Mouse (Mus musculus) kidney, adult 11 months (tissue): Measurements from ENCODE around the gene Egln3.

Experiments used
- DNase-seq: peaks from one replicate; pipeline ENCODE4 v3.0.0; 2022

The Egln3 gene

DNA sequence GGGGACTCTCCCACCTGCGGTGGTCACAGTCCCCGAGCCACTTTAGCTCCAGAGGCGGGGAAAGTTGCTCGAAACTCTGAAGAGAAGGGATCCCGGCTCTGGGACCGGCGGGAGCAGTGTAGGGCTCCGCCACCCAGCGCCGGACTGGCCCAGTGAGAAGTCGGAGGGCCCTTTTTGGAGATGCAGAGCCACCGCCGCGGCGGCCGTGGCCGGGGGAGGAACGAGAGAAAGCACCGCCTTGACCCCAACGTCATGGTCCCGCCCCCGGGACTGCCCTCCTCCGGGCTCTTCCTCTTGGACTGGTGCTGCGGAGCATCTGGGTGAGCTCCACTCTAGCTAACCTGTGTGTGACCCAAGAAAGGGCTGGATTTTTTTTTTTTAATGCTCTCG, at the start of gene Egln3:
Gene Egln3, minus strand, starts transcription at position 205 of the 390 bp plus-strand sequence.
- DNase-seq = peak; percentile 88

DNA sequence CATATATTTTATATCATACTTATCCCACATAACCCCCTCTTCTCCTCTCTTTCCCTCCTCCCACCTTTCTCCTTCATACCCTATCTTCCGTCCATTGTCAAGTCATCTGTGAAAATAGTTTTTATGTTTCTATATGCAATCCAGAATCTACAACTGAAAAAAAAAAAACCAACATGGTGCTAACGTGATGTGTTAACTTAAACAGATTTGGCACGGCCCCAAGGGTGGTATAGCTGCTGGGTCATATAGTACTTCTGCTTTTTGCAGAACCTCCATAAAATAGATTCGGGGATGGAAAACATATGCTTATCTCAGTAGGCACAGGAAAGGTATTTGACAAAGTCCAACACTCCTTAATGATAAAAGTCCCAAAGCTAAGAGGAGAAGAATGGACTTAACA, 49.8 kb upstream of the Egln3 start:
- DNase-seq = no peak

DNA sequence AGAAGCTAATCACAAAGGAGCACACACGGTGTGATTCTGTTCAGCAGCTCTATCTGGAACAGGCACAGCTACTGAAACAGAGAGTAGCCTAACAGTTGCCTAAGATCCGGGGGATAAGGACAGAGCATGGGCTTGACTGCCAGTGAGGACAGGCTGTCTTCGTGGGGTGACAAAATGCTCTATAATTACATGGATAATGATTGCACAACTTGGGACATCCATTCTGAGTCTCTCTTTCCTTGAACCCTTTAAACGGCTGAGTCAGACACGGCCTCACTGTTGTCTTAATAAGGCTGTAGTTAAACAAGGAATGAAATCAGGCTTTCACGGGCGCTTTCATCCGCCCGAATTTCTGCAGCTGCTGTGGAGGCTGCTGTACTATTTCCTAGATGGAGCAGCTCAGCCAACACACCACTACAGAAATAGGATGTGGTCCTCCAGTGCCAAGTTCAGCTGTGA, 48.3 kb upstream of the Egln3 start:
- no peak for DNase-seq

DNA sequence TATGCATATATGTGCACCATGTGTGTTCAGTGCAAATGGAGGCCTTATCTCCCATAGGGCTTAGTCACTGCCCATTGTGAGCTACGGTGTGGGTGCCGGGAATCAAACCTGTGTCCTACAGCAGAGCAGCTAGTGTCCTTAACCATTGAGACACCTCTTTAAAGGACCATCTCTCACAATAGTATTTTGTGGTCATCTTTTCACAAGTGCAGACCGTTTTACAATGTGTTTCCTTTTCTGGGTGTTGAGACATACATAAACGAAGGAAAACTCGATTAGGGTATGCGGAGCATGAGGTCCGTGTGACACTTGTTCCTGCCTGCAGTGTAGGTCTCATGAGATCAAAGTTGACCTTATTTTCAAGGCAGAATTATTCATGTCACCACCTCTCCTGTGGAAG, 44.2 kb upstream of the Egln3 start:
- no peak for DNase-seq

DNA sequence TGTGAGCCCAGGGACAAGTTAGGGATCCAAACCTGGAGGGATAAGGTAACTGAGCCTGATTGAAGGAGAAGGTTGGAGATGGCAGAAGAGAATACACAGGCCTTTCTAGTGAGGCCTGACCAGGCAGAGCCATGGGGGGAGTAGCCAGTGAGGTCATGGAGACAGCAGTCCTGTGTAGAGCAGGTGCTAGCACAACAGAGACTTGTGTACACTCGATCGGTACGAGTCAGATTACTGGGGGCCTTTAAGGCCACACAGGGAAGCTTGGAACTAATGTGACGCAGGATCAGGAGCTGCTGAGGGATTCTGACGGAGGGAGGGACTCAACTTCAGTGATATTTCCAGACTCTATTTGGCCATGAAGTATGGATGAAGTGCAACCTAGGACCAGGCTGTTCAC, 39.5 kb upstream of the Egln3 start:
- DNase-seq = no peak

DNA sequence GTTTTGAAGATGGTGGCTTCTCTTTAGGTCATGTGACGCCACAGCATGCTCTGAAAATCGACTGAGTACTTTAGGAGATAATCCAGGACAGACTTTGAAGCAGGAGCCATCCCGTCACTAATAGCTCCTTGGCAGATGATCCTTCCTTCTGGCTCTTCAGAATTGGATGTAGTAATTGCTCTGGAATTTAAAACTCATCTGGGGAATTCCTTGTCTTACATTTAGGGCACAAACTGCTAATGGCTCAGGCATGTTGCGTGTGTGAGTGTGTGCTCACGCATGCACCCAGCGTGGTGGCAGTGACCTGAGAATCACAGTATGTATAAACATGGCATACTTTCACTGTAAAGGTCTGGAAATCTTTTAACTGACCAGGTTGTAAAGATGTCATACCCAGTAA, 38.3 kb upstream of the Egln3 start:
- DNase-seq = no peak

DNA sequence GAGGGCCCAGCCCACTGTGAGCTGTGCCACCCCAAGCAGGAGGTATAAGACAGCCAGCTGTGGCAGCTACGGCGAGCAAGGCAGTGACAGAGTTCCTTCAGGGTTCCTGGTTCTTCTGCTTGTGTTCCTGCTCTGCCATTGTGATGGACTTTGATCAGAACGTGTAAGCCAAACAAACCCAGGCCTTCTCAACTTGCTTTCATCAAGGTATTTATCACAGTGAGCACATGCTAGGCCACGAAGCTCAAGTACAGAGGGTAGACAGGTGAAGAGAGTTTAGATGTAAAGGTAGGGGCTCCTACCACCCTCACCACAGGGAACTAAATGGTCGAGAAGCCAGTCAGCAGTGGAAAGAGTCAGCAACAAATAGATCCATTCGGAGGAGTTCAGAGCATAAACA, 30.1 kb upstream of the Egln3 start:
- no peak for DNase-seq

DNA sequence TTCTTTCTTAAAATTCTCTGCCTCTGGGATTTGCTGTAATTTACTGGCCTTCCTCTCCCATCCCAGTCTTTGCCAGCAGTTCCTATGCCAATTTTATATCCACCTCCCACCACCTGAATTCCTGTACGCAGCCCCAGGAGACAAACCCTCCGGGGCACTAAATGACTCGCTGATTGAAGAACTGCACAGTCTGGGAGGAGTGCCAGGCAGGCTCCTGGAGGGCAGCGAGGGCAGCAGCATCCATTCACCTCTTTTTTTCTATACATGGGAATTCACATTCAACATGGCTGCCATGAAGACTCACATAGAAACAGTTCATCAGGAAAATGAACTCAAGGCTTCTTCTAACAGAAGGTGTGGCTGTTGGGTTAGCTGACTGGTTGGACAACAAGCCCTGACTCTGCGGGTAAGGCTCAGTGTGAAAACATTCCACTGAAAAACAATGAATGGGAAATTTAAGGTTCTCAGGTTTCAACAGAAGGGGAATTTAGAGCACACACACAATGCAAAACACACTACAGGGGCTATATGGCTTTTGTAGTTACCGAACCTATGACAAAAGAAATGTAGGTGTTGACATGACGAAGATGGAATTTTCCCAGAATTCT, 29.4 kb upstream of the Egln3 start:
- no peak for DNase-seq

DNA sequence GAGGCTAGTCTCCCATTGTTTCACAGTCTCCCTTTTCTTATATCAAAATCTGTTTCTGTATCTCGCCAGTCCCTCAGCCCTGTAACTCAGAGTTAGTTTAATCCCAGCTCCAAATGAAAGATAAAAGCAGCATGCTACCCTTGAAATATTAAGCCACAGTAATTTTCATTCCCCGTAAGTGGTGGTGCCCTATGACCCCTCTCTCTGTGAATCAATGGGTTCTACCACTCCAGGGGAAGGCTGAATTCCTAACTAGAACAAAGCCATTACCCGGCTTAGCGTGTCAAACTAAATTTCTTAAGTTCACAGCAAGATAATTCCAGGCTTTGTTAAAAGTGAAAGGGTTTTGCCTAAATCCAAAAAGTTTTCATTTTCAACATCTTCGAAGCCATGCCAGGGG, 28.8 kb upstream of the Egln3 start:
- no peak for DNase-seq

DNA sequence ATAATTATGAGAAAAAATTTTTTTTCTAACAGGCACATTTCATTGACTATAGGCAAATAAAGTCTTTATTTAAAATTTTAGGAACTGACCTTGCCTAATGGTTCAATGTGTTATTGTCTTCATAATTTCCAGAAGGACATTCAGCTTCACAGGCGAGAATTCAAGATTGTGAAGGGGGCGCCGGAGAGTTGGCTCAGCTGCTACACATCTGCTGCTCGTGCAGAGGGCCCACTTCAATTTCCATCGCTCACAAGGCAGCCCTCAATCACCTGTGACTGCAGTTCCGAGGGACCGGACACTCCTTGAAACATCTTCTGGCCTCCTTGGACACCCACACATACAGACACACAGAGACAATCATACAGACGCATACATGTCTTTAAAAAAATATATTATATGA, 23.9 kb upstream of the Egln3 start:
- DNase-seq = no peak

DNA sequence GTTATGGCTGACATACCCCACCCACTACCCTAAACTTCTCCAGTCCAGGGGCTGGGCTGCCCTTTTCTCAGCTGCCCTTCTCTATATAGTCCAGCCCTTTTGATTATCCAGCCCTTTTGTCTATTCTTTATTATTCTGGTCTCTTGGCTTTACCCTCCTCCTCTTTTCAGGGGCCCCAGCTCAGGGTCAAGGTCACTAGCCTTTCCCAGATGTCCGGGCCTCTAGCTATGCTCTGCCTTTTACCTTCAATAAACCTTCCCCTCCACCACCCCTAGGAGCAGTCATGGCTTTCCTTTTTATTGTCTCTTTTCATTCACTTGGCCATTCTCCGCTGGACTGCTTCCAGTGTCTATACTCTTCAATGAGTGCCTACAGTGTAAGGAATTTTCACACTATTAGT, 22.7 kb upstream of the Egln3 start:
- no peak for DNase-seq

DNA sequence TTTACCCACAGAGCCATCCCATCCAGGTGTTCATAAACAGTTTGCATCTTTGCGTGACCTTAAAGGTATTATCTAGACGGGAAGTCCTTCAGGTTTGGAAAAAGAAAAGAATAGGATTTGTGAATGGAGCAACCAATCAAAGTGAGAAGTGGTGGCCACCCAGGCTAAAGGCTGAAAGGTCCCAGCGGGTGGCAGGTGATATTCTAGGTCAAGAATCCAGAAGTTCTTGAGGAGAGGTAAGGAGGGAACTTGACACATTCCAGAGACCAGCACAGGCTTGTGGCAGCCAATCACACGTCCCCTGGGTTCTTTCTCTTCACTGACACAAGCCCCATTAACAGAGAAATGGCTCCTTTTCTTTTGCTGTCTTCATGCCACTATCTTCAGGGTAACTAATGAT, 21.9 kb upstream of the Egln3 start:
- DNase-seq = no peak

DNA sequence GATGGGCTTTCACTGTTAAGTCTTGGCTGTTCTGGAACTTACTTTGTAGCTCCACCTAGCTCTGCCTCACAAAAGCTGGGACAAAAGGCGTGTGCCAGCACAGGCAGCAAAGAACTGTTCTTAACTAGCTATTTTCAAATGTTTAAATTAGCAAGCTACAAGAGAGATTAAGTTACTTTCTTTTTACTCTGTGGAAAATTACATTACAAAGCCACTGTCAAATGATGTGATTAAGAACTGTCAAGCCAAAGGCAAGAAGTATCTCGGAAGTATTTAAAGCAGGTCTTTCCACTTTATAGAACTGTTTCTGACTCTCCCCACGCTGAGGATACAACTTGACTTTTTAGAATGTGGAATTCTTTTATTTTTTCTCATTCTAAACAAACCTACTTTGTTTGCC, 21.4 kb upstream of the Egln3 start:
- DNase-seq = no peak

DNA sequence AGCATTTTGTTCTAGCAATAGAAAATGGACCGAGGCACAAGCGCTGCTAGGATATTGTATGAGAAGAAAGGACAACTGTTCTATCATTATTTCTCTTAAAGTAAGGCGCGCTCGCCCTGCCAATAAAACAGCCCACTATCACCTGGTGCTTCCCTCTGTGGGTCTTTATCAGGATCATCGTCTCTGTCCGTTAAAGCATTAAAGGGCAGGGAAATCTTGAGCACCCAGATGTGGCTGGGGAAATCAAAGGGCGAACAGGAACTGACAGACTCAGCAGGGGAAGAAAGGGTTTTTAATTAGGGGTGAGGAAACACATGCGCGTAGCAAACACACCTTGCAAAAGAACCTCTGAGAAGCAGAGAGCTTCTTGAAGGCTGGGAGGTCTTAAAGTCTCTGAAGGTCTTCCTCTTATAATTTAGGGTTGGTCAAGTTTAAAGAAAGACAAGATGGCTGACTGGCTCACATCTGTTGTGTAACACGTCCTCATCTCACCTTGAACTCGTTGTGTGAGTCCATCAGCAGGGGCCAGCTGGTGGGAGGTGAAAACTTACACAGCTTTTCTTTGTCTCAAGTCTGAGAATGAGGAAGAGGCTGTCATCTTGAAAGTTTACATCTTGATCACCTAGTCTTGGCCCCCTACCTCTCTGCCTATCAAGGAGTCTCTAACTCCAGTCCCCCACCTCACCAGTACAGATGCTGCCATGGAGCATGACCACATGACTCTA, 18.5 kb upstream of the Egln3 start:
- DNase-seq = no peak

DNA sequence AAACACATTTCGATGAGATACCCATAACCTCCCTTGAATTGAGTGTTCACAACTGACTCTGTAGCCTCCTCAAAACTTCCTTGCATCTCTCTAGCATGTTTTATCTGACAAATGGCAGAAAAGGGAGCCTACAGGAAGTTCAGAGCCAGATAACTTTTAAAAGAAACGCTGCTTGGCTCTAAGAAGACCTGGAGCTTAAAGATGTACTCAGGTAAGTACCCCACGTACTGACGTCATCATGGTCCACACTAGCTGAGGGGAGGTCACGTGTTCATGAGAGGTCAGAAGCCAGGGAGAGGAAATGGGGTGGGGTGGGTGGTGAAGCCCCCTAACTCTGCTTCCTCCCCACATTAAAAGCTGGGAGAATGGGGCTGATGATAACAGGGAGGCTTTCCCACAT, 13.0 kb upstream of the Egln3 start:
- no peak for DNase-seq

DNA sequence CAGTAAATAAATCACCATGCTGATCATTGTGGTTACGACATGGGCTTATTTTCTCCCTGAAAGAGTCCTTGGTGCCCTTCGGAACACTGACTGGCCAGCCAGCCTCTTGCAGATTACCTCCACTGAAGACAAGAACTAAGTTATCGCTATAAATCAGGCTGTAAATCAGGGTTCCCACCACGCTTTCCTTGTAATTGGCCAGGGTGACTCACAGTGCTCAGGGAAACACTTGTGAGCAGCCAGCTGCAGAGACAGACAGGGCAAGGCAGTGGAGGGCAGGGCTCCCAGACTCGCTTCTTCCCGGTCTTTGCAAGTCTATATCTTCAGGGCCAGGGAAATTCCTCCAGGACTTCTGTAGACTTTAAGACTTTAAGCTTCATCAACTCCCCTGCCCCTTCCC, 10.8 kb upstream of the Egln3 start:
- DNase-seq = no peak

DNA sequence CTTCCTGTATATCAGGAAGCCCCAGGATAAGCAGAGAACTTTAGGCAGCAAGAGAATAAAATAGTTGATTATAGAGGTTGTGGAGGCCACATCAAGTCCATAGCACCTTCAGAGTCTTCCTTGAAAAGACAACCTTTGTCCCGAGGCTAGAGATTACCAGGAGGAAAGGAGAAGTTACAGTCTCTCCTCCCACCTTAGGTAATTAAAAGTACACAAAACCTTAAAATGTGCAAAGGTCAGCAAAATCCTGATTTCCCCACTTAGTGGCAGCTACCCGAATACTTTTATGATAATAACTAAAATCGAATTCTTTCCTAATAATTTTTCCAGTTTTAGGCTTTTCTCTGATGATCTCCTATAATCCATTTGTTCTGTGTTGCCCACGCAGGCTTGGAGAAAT, 10.2 kb upstream of the Egln3 start:
- DNase-seq = no peak

DNA sequence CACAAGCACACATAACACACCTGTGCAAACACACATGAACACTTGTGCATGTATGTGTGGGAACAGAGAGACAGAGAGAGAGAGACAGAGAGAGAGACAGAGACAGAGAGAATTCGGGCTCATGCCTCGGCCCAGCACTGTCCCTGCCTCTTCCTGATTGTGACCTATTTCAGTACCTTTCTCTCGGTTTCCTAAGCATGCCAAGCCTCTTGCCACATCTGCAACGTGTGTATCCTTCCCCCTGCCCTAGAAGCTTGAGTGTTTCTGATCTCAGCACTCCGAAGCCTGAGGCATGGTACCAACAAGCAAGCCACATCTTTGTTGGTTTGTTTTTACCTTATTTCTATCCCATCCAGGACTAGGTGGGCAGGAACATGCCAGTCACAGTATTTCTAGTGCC, 9.6 kb upstream of the Egln3 start:
- DNase-seq = no peak

DNA sequence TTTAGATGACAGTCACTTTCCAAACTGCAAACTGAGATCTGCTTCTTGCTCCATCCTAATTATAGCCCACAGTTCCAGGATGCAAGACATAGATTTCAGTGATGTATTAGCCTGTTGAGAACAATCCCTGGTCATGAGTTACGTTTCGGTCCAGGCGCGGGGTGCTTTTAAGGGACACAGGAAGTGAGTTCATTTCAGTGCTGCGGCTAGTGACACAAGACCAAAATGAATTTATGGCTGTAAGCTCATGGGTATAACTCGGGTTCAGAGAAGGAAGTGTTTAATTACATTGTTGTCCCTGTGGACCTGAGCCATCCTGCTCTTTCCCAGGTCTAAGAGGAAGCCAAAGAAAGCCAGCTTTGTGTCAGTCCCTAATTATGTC, 5.5 kb upstream of the Egln3 start:
- DNase-seq = peak; percentile 68

DNA sequence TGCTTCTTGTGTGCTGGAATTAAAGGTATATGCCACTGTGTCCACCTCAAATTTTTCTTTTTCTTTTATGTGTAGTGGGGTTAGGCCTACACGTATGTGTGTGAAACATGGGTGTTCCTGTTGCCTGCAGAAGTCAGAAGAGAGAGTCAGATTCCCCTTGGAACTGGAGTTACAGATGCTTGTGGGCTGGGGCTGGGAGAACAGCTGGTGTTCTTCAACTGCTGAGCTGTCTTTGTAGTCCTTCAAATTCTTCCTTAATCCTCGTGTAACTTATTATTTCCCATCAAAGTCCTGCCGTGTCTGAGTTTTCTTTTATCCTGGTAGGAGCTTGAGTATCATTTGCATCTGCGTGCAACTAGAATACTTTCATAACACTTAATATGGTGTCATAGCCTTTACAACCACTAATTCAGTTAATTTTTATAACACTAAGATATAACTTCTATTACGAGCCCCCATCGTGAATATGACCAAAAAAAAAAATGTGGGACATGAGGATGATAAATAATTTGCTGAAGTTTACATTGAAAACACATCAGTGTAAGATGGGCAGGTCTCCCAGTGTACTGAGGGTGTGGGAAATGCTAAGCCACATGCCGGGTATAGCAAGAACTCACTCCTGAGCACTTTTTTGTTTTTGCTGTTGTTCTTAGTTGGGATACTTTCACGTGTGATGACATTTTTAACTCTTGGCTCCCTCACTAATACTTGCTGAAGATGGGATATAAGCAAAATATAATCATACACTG, 4.9 kb upstream of the Egln3 start:
- no peak for DNase-seq

DNA sequence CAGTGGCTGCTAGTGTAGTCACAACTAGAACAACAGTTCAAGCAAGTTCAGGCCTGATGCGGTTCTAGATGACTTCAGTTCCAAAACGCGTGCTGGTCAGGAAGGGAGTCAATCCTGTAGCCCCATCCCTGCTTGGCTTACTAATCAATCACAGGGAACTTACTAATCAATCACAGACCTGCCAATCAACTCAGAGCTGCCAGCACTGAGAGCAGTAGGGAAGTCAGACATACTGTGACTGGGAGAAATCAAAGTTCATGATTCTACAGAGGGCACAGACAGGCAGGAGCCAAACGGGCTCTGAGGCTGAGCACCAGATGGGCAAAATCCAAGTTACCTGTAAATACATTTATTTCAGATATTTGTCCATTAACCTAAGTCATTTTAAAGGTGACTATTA, 2.1 kb upstream of the Egln3 start:
- DNase-seq = no peak

DNA sequence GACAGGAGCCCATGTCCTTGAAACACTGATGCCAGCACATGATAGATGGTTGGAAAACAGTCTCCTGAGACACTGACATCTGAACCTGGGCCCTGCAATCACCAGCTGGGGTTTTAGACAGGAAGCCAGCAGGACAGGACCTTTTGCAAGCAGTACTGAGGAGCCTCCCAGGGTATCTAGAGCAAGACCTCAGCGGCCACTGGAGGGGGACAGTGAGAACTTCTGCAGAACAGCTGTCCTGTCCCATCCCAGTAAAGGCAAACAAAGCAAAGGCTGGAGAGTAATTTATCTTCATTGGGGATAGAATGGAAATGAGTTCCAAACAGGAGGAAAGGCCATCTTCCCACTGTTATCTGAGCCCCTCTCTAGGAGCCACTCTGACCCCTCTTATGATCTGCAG, 1.5 kb upstream of the Egln3 start:
- DNase-seq = peak; percentile 62

DNA sequence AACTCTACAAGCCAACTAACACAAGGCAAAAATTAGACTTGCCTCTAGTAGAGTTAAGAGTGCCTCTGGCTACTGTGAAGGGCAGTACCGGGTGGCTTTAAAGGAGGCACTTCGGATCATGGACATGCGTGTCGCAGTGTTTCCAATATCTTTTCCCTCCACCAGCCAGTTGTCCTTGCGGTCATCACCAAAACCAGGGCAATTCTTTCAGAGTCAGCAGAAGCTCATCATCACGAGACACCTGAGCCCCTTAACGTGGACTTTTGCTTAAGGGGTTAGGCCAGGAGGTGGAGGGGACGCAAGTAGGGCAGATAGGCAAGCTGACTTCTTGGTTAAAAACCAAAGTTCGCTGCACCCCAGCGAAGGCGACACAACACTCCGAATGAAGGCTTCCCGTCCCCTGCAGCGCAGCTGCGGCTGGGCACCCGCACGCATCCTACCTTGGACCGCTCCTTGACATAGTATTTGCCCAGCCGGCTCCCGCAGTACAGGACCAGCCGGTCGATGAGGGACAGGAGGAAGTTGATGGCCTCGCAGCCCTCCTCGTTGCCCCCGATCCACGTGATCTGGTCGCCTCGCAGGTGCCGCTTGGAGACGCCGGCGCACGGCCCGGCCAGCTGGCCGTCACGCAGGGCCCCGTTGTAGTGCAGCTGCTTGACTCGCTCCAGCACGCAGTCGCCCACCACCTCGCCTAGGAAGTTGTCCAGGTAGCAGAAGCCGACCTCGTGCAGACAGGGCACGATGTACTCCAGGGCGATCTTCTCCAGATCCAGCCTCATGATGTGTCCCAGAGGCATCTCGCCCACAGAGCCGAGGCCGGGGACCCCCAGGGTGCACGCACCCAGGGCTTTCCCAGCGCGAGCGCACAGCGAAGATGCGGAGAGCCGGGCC, 650 bp downstream of the Egln3 start:
- no peak for DNase-seq
